Mouse (Mus musculus) ES-Bruce4 (cell line): ENCODE measurements at regions not wholly inside any gene's neighbourhood (a gene's known extent, or its start where the extent isn't known, plus 50 kb on each side); places are given as distances from the start of the nearest gene placed in this dataset.

ENCODE experiments used
- H3K27ac ChIP-seq: 2 replicates; pipeline ENCODE4 v1.5.1; 2012; ENCODE audit warnings: low read length, inconsistent platforms; ENCODE audit not compliant: insufficient read depth
- H3K27me3 ChIP-seq: 2 replicates; pipeline ENCODE4 v1.6.1; 2012; ENCODE audit warnings: mild to moderate bottlenecking, low read length, inconsistent platforms; ENCODE audit not compliant: control insufficient read depth, poor library complexity, insufficient read depth, severe bottlenecking
- H3K36me3 ChIP-seq: 2 replicates; pipeline ENCODE4 v1.6.1; 2012; ENCODE audit warnings: inconsistent platforms, mild to moderate bottlenecking, low read length, moderate library complexity; ENCODE audit not compliant: control insufficient read depth, poor library complexity, insufficient read depth, severe bottlenecking
- H3K4me1 ChIP-seq: one replicate; pipeline ENCODE4 v1.8.1; 2011; ENCODE audit warnings: low read length; ENCODE audit not compliant: control insufficient read depth, insufficient read depth
- H3K4me3 ChIP-seq: 2 replicates; pipeline ENCODE4 v1.5.1; 2011; ENCODE audit warnings: low read depth, mild to moderate bottlenecking, low read length
- H3K9ac ChIP-seq: 2 replicates; pipeline ENCODE4 v1.6.1; 2012; ENCODE audit warnings: low read depth, mild to moderate bottlenecking, inconsistent platforms; ENCODE audit not compliant: poor library complexity, severe bottlenecking
- H3K9me3 ChIP-seq: replicated peaks from 2 replicates; pipeline ENCODE4 v1.6.1; 2012; ENCODE audit warnings: mild to moderate bottlenecking, low read length, inconsistent platforms; ENCODE audit not compliant: control insufficient read depth, poor library complexity, insufficient read depth, severe bottlenecking
- CTCF ChIP-seq: IDR thresholded peaks from one replicate; pipeline ENCODE4 v1.8.1; 2011; ENCODE audit warnings: low read depth, low read length
- EP300 ChIP-seq: IDR thresholded peaks from 2 replicates; pipeline ENCODE4 v1.6.1; 2011; ENCODE audit warnings: low read depth, low read length; ENCODE audit not compliant: insufficient read depth
- POLR2A ChIP-seq: IDR thresholded peaks from one replicate; pipeline ENCODE4 v1.8.1; 2011; ENCODE audit warnings: low read length; ENCODE audit not compliant: insufficient read depth

DNA sequence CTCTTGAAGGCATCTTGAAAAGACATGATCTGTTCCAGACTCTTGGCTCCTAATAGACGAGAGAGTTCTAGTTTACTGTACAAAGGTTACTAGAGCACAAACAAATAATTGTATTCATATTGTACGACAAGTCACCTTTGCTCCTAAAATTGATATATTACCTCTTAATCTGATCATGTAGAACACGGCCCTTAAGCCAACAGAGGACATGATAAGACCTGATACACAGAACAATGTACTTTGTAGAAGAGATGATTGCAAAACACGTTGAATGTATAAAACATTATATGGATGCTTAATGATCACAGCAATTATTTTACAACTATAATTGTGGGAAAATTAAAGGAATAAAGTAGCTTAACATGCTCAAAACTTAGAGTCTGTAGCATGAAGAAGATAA lies 194.7 kb downstream of the Klf5 start:
- Histone ChIP-seq H3K9me3 (no peaks in the 10 kb centered on the region), H3K27me3 (no peaks in the 10 kb centered on the region), H3K36me3 (no peaks in the 10 kb centered on the region), H3K27ac (no peak overlapping the region), H3K9ac (no peak overlapping the region), H3K4me1 (no peaks in the 10 kb centered on the region), H3K4me3 (no peak overlapping the region)
- TF ChIP-seq POLR2A (no peak), EP300 (no peak), CTCF (no peak)

DNA sequence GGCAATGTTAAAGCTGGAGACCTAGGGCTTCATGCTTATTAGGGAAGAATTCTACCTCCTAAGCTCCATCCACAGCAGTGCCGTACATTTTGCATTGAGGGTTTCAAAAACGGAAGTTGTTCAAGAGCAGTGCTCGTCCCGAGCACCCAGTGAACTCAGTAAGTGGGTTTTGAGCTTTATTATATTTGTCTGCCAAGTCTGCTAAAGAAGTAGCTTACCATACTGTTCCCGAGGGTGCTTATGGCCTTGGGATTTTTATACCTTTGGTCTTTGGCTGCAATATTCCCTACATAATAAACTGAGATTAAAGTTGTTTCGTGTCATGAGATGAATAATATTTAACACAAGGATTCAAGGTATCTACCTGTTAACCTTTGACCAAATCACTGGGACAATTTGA lies 195.2 kb downstream of the Klf5 start:
- Histone ChIP-seq H3K27ac (no peak overlapping the region), H3K27me3 (no peaks in the 10 kb centered on the region), H3K9me3 (no peaks in the 10 kb centered on the region), H3K4me1 (no peaks in the 10 kb centered on the region), H3K4me3 (no peak overlapping the region), H3K9ac (no peak overlapping the region), H3K36me3 (no peaks in the 10 kb centered on the region)
- TF ChIP-seq CTCF (no peak), EP300 (no peak), POLR2A (no peak)

- Histone ChIP-seq H3K9me3 (no peaks in the 10 kb centered on the region), H3K27me3 (no peaks in the 10 kb centered on the region; the same call in 1 of the 2 replicates), H3K4me1 (no peaks in the 10 kb centered on the region), H3K27ac (no peak overlapping the region), H3K36me3 (no peaks in the 10 kb centered on the region), H3K9ac (no peak overlapping the region), H3K4me3 (no peak overlapping the region)
- TF ChIP-seq EP300: no peak
- TF ChIP-seq CTCF: no peak
- no peak for TF ChIP-seq POLR2A
These were observed 201.2 kb downstream of the Klf5 start for GRCm38 (mm10) chr14:99499502-99500266.

DNA sequence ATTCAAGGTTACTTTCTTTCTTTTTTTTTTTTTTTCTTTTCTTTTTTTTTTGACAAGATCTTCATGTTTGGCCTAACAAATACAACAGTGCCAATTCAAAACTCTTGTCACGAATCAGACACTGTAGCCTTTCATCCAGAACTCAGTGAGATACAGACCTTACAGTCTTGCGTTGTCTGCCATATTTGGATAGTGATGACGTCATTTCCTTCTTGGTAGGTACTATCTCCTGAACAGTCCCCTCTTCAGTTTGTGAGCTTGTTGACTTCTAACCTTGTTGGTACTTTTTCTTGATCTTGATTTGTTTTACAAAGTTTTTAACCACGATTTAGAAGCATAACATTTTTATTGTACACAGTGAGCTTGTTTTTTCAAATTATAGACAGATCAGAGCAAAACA lies 206.4 kb downstream of the Klf5 start:
- TF ChIP-seq CTCF (no peak), POLR2A (no peak), EP300 (no peak)
- H3K9ac ChIP-seq: no peak overlapping the region
- no peak overlapping the region for H3K4me3 ChIP-seq
- no peak overlapping the region for H3K27ac ChIP-seq
- no peaks in the 10 kb centered on the region for H3K36me3 ChIP-seq
- no peaks in the 10 kb centered on the region for H3K4me1 ChIP-seq
- H3K27me3 ChIP-seq: no peaks in the 10 kb centered on the region; the same call in 1 of the 2 replicates
- H3K9me3 ChIP-seq: no peaks in the 10 kb centered on the region

DNA sequence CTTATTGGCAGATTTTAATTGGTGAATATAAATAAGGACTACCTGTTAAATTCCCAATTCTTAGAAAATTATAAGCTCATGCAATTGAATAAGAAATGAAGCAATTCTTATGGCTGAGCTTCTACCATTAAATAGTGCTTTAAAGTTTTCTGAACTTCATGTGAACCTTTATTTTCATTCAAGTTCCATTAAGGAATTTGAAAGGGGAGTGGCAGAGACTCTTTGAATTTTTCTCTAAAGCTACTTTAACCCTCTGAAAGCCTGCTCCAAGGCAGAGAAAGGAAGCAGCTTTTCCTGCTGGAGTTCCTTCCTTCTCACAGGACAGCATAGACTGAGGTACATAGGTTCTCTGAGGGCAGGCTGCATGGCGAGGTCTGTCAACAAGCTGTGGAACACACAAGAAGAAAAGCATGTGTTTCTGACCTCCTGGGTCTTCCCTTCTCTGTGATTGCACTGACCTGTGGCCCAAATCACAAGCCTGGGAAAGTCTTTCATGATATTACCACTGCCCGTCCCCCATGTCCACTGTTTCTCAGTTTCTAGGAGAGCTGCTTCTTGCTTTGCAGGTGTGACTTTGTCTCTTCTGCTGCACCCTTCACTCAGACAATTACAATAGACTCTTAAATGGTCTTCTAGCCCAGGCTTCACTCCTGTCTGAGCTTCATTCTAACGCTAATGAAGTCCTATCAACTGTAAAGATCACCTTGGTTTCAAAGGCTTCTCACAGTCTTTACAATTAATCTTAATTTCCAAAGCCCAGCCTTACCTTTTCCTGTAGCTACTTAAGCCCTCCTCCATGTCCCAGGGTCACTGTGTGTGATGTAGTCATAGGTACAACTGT lies 211.4 kb downstream of the Klf5 start:
- TF ChIP-seq EP300: no peak
- TF ChIP-seq POLR2A: no peak
- H3K4me1 ChIP-seq: no peaks in the 10 kb centered on the region
- H3K9me3 ChIP-seq: no peaks in the 10 kb centered on the region; the same call in 1 of the 2 replicates
- peak overlapping the region; percentile 84 for H3K27ac ChIP-seq
- no peaks in the 10 kb centered on the region for H3K27me3 ChIP-seq
- no peak overlapping the region for H3K9ac ChIP-seq
- no peak overlapping the region for H3K4me3 ChIP-seq
- H3K36me3 ChIP-seq: no peaks in the 10 kb centered on the region

- Histone ChIP-seq H3K27me3 (0 out of 2 replicates have a peak, but pooled peaks cover 2% of the 10 kb centered on the region), H3K36me3 (no peaks in the 10 kb centered on the region), H3K4me3 (no peak overlapping the region), H3K4me1 (no peaks in the 10 kb centered on the region), H3K27ac (no peak overlapping the region), H3K9me3 (no peaks in the 10 kb centered on the region; the same call in 1 of the 2 replicates), H3K9ac (no peak overlapping the region)
- no peak for TF ChIP-seq EP300
- no peak for TF ChIP-seq CTCF
- TF ChIP-seq POLR2A: no peak
These were observed 217.0 kb downstream of the Klf5 start for GRCm38 (mm10) chr14:99515474-99515873.
